Mouse (Mus musculus) MEL-GATA-1-ER (cell line): Measurements from ENCODE around the gene Fam219b.

Experiments
- DNase-seq: peaks from one replicate; pipeline ENCODE4 v3.0.0-alpha.2; 2012; ENCODE audit warnings: low read depth; ENCODE audit errors: extremely low read depth

Fam219b gene

DNA sequence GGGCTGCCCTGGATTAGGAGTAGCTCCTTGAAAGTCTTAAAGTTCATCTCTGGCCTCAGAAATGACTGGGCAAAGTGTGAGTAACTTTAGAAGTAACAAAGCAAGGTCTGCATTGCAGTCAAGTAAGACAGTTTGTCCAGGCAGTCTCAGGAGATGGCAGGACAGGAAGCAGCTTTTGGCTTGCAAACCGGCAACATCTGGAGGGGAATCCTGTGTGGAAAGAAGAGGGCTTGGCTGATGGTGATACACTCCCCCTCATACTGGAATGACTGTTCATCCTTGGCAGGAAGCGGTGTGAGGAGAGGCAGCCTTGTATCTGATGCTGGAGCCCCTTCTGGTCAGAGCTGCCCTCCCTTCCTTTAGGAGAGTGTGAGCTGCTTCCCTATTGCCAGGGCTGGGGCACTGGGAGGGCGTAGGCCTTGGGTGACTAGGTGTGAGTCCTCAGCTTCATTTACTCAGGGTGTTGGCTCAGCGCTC, 25.6 kb downstream of the Fam219b start:
- DNase-seq, result no peak

DNA sequence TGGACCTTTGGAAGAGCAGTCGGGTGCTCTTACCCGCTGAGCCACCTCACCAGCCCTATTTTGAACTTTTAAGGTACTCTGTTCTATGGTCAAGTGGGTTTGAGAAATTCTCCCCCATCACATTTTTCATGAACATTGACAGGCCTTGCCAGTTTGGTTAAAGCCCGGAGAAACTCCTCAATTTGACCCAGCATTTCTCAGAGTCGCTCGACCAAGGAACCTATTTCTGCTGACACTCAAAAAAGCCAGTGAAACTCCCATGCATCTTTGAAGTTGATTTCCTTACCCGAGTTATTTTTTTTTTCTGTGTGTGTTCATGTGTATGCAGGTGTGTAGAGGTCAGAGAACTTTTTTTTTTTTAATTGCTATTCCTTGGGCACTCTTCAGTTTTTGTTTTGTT, 27.3 kb downstream of the Fam219b start:
- no peak for DNase-seq

DNA sequence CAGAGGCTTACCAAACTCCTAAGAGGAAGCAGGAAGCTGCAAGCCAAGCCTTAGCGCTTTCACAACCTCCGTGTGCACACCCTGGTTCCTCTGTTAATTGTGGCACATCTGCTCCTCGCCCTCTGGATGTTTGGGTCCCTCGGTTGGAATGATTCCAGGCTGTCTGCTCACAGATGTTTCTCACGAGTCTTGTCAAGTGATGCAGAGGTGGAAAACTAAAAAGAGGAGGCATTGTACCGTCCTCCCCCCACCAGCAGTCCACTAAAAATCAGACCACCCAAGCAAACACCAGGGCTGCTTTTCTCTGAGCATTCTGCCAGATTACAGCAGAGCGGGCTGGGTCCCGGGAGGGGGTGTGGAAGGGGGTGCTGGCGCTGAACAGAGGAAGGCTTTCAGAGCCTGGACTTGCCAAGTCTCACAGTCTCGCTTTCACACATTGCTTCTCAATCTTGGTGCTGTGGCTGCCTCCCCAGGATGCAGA, 28.5 kb downstream of the Fam219b start:
- no peak for DNase-seq

DNA sequence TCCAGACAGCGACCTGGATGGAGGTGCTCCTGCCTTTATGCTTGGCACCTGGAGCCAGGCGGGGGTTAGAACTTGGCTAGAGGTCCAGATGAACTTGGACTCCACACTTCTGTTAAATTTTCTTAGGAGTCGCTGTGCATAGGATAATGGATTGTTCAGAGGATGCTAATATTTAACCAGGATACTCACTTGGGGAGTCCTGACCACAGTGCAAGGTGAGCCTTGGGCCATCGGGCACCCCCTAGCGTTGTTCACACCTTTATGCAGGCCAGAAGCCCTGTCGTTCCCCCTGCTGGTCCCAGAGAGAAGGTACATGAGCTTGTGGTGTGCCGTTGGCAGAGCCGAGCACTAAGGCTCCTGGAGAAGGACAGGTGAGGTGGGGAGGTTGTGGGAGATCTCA, 29.5 kb downstream of the Fam219b start:
- DNase-seq, result no peak

DNA sequence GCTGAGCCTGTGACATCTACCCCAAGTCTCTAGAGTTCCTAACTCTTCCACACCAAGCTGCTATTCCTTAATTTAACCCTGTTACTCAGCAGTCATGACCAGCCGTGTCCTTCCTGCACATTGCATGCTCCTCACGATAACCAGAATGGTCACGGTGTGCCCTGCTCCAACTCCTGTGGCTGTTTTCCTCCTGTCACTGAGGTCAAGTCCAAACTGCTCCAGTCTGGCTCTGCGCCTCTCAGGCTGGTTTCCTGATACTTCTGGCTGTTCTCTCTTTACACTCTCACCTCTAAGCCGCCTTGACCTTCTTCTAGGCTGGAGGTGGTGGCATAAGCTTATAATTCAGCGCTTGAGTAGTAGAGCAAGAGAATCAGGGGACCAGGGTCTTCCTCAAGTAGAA, 31.2 kb downstream of the Fam219b start:
- DNase-seq, result no peak

DNA sequence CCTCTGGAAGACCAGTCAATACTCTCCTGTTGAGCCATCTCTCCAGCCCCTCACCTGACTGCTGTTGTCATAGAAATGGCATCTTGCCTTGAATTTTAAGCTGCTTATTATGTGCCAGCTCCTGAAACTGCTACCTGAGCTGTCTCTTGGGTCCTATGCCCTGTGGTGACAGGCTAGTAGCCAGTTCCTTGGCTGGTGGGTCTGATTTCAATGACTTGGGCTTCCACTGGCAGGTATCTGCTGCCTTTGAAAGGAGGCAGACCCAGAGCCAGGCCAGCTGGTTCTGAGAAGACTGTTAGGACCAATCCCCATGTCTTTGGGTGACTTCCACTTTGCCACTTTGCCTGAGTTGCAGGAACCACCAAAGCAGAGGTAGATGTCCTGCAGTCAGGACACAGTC, 37.1 kb downstream of the Fam219b start:
- DNase-seq, result no peak

DNA sequence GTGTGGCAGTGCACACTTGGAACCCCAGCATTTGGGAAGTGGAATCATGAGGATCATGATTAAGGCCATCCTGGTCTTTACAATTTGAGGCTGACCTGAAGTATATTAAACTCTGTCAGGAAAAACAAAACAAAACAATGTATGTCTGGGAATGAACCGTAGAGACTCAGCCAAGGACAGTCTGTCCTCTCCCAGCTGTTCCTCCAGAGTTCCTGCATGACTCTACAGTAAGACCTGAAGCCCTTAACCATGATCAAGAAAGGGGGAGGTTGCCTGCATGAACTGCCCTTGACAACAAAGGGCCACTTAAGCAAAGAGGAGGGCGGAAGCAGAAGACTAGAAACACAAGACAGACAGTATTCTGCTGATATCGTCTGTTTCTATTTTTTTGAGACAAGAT, 38.2 kb downstream of the Fam219b start:
- no peak for DNase-seq

DNA sequence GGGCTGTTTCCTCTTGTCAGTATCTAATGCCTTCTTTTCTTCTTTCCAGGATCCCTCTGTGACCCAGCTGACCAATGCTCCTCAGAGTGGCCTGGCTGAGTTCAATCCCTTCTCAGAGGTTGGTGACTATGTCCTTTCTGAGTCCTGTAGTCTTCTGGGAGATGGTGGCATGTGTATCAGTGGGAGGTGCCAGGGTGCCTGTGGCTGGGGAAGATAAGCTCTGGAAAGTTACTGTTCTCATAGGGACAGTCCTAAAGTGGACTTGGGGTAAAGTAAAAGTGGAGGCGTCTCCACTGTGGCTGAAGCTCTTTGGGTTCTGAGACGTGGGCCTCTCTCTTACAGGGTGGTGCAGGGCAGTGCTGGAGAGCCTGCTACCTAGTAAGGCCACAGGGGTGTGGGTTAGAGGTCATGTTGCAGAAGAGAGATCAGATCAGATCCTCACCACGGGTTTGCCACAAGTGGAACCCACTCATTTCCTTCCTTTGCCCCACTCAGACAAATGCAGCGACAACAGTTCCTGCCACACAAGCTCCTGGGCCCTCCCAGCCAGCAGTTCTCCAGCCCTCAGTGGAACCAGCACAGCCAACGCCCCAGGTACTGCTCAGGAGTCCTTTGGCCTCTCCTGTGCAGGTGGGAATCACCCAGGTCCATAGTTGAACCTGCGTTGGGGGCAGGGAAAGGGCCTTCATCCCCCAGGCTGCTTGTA, 40.0 kb downstream of the Fam219b start:
- DNase-seq, result no peak

DNA sequence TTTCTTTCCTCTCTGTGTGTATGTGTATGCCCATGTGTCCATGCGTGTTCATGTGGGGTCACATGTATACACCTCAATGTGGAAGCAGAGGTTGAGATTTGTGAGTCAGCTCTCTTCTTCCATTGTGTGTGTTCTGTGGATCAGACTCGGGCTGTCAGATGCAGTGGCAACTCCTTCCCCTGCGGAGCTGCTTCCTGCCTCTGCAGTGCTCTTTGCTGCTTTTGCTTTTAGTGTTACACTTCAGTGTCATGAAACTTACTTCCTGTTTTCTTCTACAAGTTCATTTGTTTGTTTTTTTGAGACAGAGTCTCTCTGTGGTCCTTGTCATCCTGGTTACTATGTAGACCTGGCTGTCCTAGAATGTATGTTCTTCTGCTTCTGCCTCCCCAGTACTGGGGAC, 47.7 kb downstream of the Fam219b start:
- DNase-seq, result no peak

DNA sequence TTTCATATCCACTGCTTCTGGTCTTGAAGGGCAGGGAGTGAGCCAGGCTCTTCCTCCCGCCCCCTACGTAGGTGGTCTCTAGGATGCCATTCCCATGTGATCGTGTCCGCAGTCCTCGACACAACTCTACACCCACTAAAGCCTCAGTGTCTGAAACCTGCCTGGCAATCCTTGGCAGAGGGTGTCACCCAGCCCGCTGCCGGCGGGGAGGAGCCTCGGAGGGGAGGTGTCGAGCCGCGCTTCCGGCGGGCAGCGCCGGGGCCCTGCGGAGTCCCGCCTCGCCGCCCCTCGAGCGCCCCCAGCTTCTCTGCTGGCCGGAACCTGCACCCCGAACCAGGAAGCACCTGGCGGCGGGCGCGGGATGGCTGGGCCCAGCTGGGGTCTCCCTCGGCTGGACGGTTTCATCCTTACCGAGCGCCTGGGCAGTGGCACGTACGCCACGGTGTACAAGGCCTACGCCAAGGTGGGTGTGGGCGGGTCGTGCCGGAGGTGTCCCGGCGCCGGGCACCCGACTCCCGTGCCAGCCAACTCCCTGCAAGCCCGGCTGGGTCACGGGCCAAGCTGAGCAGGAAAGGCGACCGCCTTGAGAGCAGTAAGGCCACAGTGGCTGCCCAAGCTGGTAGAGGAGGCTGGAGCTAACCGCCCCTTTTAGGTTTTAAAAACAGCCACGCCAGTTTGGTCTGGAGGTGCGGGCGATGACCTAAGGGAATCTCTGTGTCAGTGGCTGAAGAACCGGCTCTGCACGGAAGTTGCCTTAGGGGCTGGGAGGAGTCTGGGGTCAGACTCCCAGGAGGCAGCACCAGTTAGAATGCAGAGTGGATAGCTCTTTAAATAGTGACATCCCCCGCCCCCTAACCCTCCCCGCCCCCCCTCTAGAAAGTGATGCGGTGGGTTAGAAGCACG, 52.1 kb downstream of the Fam219b start, which contains the start of gene Ulk3:
Gene Ulk3 (plus strand): TSS at position 229 of the 903 bp plus-strand sequence.
- DNase-seq, result peak; percentile 43

DNA sequence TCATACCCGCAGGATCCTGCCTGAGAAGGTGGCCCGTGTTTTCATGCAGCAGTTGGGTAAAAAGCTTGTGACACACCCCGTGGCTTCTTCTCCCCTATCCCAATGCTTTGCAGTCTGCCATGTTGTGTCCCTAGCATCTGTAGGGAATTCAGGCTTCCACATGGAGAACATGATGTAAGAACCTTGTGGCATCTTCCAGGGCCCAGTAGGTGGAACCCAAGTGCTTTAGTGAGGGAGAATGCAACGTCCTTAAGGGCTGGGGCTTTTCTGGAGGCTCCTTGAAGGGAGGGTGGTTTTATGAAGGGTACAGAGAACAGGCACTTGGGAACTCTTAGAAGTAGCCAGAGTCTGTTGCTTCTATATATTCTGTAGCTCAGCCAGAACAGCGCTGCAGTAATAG, 53.4 kb downstream of the Fam219b start:
- DNase-seq, result no peak
